8 mouse cellular contexts compared by ENCODE assay signal in genomic region chr3:41564471-41565213, GRCm38 (mm10). TPM values are rescaled to one million over a fixed set of nuclear protein-coding genes. Genes with fewer than 3 reads are reported as not detected.
A peak's percentile ranks its signal among the peaks of the same experiment; 100 is the strongest.
DNase-seq lines count a peak whose midpoint lies in the region; ATAC-seq and TF ChIP-seq lines count a peak whose summit lies in the region.

No protein-coding gene starts in this region.

- H3K9me3 ChIP-seq in erythroblast, embryonic 14.5 days (ENCODE audit: control insufficient read depth, low read length): no peaks in the 10 kb centered on the region
- no peaks in the 10 kb centered on the region for H3K9me3 ChIP-seq in heart, embryonic 12.5 days (replicated peaks)
- no peaks in the 10 kb centered on the region for H3K9me3 ChIP-seq in kidney, embryonic 16.5 days (ENCODE audit: low read length)
- no peaks in the 10 kb centered on the region for H3K9me3 ChIP-seq in liver, embryonic 11.5 days (ENCODE audit: control insufficient read depth, low read length)

- peak overlapping the region; percentile 38; the same call in 1 of the 2 replicates for H3K27ac ChIP-seq in brown adipose tissue, adult 24 weeks (replicated peaks; ENCODE audit: low read depth, low read length)
- H3K27ac ChIP-seq in heart, embryonic 12.5 days (ENCODE audit: poor library complexity, severe bottlenecking): peak overlapping the region; percentile 93
- H3K27ac ChIP-seq in kidney, embryonic 16.5 days (ENCODE audit: low read length): peak overlapping the region; percentile 97
- peak overlapping the region; percentile 97 for H3K27ac ChIP-seq in liver, embryonic 11.5 days (ENCODE audit: low read depth, low read length)

- H3K9ac ChIP-seq in heart, embryonic 12.5 days: peak overlapping the region; percentile 94
- peak overlapping the region; percentile 93 for H3K9ac ChIP-seq in kidney, embryonic 16.5 days (replicated peaks; ENCODE audit: low read length)
- peak overlapping the region; percentile 96 for H3K9ac ChIP-seq in liver, embryonic 11.5 days (ENCODE audit: low read depth, low read length)

- H3ac ChIP-seq in myocyte (ENCODE audit: control insufficient read depth, insufficient read length): peak overlapping the region; percentile 61

- peak; percentile 85 for DNase-seq in liver, embryonic 11.5 days (ENCODE audit: low spot score)
- peak; percentile 81 to 90 for DNase-seq in spleen, postnatal 4 days (ENCODE audit: low spot score in 2 of 2)

- no peak for TF ChIP-seq POLR2A in myocyte (IDR thresholded peaks at IDR 0.05; ENCODE audit: insufficient read length, low read depth)

- H3K4me2 ChIP-seq in heart, embryonic 12.5 days: peak overlapping the region; percentile 90
- H3K4me2 ChIP-seq in kidney, embryonic 16.5 days (replicated peaks; ENCODE audit: low read depth, low read length): peak overlapping the region; percentile 91
- peak overlapping the region; percentile 94 for H3K4me2 ChIP-seq in liver, embryonic 11.5 days
- H3K4me2 ChIP-seq in myocyte (ENCODE audit: low read depth): peak overlapping the region; percentile 86

- no peaks in the 10 kb centered on the region for H3K4me1 ChIP-seq in brown adipose tissue, adult 24 weeks (ENCODE audit: control insufficient read depth, insufficient read depth, insufficient read length, low read length)
- peaks cover 47% of the 10 kb centered on the region for H3K4me1 ChIP-seq in erythroblast, embryonic 14.5 days (ENCODE audit: control insufficient read depth)
- H3K4me1 ChIP-seq in heart, embryonic 12.5 days (replicated peaks): peaks cover 9% of the 10 kb centered on the region; the same call in 1 of the 2 replicates
- peaks cover 10% of the 10 kb centered on the region for H3K4me1 ChIP-seq in kidney, embryonic 16.5 days (ENCODE audit: insufficient read depth, low read length)
- H3K4me1 ChIP-seq in liver, embryonic 11.5 days (replicated peaks; ENCODE audit: control insufficient read depth, insufficient read depth, low read length): peaks cover 7% of the 10 kb centered on the region

- peaks cover 16% of the 10 kb centered on the region for H3K27me3 ChIP-seq in erythroblast, embryonic 14.5 days (ENCODE audit: control insufficient read depth)
- H3K27me3 ChIP-seq in heart, embryonic 12.5 days (replicated peaks): no peaks in the 10 kb centered on the region
- no peaks in the 10 kb centered on the region for H3K27me3 ChIP-seq in kidney, embryonic 16.5 days (ENCODE audit: insufficient read depth, low read length)
- no peaks in the 10 kb centered on the region for H3K27me3 ChIP-seq in liver, embryonic 11.5 days (replicated peaks; ENCODE audit: control insufficient read depth, insufficient read depth, low read length)
- H3K27me3 ChIP-seq in myocyte (ENCODE audit: control insufficient read depth, insufficient read depth, insufficient read length): no peaks in the 10 kb centered on the region

- H3K79me2 ChIP-seq in myocyte (ENCODE audit: control insufficient read depth, insufficient read depth): peaks cover 36% of the 10 kb centered on the region

- WGBS in heart, embryonic 12.5 days: under 1% methylated on average over 60 of the region's 60 CpGs
- under 1% methylated on average over 57 of the region's 60 CpGs for whole genome bisulfite sequencing in kidney, embryonic 16.5 days
- 0% methylated on average over 46 of the region's 60 CpGs for WGBS in liver, embryonic 11.5 days

- no peaks in the 10 kb centered on the region for H3K36me3 ChIP-seq in erythroblast, embryonic 14.5 days (ENCODE audit: control insufficient read depth)
- H3K36me3 ChIP-seq in heart, embryonic 12.5 days: no peaks in the 10 kb centered on the region
- H3K36me3 ChIP-seq in kidney, embryonic 16.5 days (ENCODE audit: insufficient read depth, low read length): no peaks in the 10 kb centered on the region
- no peaks in the 10 kb centered on the region for H3K36me3 ChIP-seq in liver, embryonic 11.5 days (ENCODE audit: control insufficient read depth, insufficient read depth, low read length)
- H3K36me3 ChIP-seq in myocyte (ENCODE audit: control insufficient read depth, insufficient read depth): no peaks in the 10 kb centered on the region

- H3K4me3 ChIP-seq in brown adipose tissue, adult 24 weeks (ENCODE audit: insufficient read depth, low read depth, low read length): peak overlapping the region; percentile 92
- H3K4me3 ChIP-seq in erythroblast, embryonic 14.5 days (replicated peaks): peak overlapping the region; percentile 90
- peak overlapping the region; percentile 87 for H3K4me3 ChIP-seq in heart, embryonic 12.5 days
- H3K4me3 ChIP-seq in kidney, embryonic 16.5 days (ENCODE audit: low read length): peak overlapping the region; percentile 81
- peak overlapping the region; percentile 87 for H3K4me3 ChIP-seq in liver, embryonic 11.5 days (ENCODE audit: low read depth, low read length)
- peak overlapping the region; percentile 51 for H3K4me3 ChIP-seq in myocyte

- peak; percentile 73 for ATAC-seq in CD4-positive, CD25-positive, alpha-beta regulatory T cell, adult 4 months
- peak; percentile 56 for ATAC-seq in heart, embryonic 12.5 days (ENCODE audit: insufficient number of reproducible peaks, low FRiP score)
- ATAC-seq in kidney, embryonic 16.5 days (ENCODE audit: low FRiP score, low TSS enrichment): peak; percentile 70
- ATAC-seq in liver, embryonic 11.5 days (replicated peaks; ENCODE audit: low FRiP score): peak; percentile 75

TF ChIP-seq in myocyte, 11 proteins besides CTCF, POLR2A, EP300 and RAD21:
- TF ChIP-seq USF1 (IDR thresholded peaks at IDR 0.05; ENCODE audit: low read depth) (no peak), TCF3 (IDR thresholded peaks at IDR 0.05; ENCODE audit: insufficient read length, low read depth) (no peak), MAX (IDR thresholded peaks at IDR 0.05; ENCODE audit: low read depth) (no peak), MYOD1 (IDR thresholded peaks at IDR 0.05; ENCODE audit: control insufficient read depth in 1 of 3, insufficient read length in 2 of 3, low read depth in 2 of 3) (peak in 2 of 3 experiments; percentile 58 to 80), SRF (IDR thresholded peaks at IDR 0.05; ENCODE audit: control insufficient read depth, insufficient read length, low read depth) (no peak), TCF12 (IDR thresholded peaks at IDR 0.05; ENCODE audit: insufficient read depth, poor library complexity, severe bottlenecking) (no peak), POLR2AphosphoS2 (IDR thresholded peaks at IDR 0.05; ENCODE audit: insufficient read length, low read depth) (peak; percentile 49), MYOG (IDR thresholded peaks at IDR 0.05; ENCODE audit: control insufficient read depth in 1 of 3, insufficient read depth in 1 of 3, insufficient read length in 2 of 3, low read depth in 2 of 3) (peak in 1 of 3 experiments; percentile 22), CEBPB (IDR thresholded peaks at IDR 0.05; ENCODE audit: insufficient read depth, poor library complexity, severe bottlenecking) (no peak), REST (IDR thresholded peaks at IDR 0.05; ENCODE audit: insufficient read depth, insufficient read length) (no peak), E2F4 (IDR thresholded peaks at IDR 0.05; ENCODE audit: insufficient read depth) (no peak)
TF ChIP-seq in myocyte: peak in this region for 3.

RNA-seq across cellular contexts. Expression of gene Jade1, which starts 9.1 kb away (rescaled TPM):
- 10 to 100 TPM in 1 of 2 experiments, 1 to 10 TPM in 1; 9.9 to 10.1 TPM for polyA plus RNA-seq in CD4-positive, CD25-positive, alpha-beta regulatory T cell, adult 4 months (2017; shearing (Covaris generic))
- polyA plus RNA-seq in brown adipose tissue, adult 24 weeks (2012; ENCODE audit: insufficient read depth, insufficient read length, missing spikeins): 22.5 and 25.2 TPM in 2 replicates
- 0.45 and 0.53 TPM in 2 replicates for polyA plus RNA-seq in erythroblast, embryonic 14.5 days (2012)
- polyA plus RNA-seq in heart, embryonic 12.5 days (2016; fragmentation: Nextera tagmentation; extraction: Ambion mirVana): 17.4 and 19.3 TPM in 2 replicates
- 21.2 TPM in 2 replicates for polyA plus RNA-seq in kidney, embryonic 16.5 days (2015; fragmentation: Nextera tagmentation; extraction: Ambion mirVana)
- polyA plus RNA-seq in liver, embryonic 11.5 days (2014; fragmentation: Nextera tagmentation; extraction: Ambion mirVana): 16.7 and 18.6 TPM in 2 replicates
- 8.8 TPM for polyA plus RNA-seq in myocyte (2012; fragmentation: generic; extraction: Trizol)

Comparison
In these comparisons a context has a peak if more than half of its experiments do, and no peak if none do; other contexts are left out.
1. Peak in every context shown above with its lines: DNase-seq, ATAC-seq, H3K4me3 ChIP-seq and H3K27ac ChIP-seq.
2. H3K27ac ChIP-seq: peak in every context shown above with its lines; median percentile 97 in kidney, embryonic 16.5 days; 97 in liver, embryonic 11.5 days; 93 in heart, embryonic 12.5 days; 38 in brown adipose tissue, adult 24 weeks.